Mouse (Mus musculus): ENCODE results near the gene Mgst1. TPM values are rescaled to one million over a fixed set of nuclear protein-coding genes. Genes with fewer than 3 reads are reported as not detected.

Gene Mgst1
- total RNA-seq, 2 experiments from 2014 or later, result 4.4 TPM; not detected in 1

Other genes starting within 250 kb of the Mgst1 start
- gene Slc15a5, start 60.4 kb upstream of the Mgst1 start, total RNA-seq (2014; fragmentation: Nextera tagmentation), result not detected in 2 replicates
- not detected in 2 replicates for gene Slc15a5, start 60.4 kb upstream of the Mgst1 start, total RNA-seq (2017)